Mouse (Mus musculus) lung, embryonic 15.5 days (tissue): Measurements from ENCODE around the gene Tpcn2. TPM values are rescaled to one million over a fixed set of nuclear protein-coding genes. Genes with fewer than 3 reads are reported as not detected.

Source experiments
- ATAC-seq: fragments of 200-750 bp; cut with Nextera tagmentation; 2 replicates; pipeline ENCODE4 v1.8.0; 2017; ENCODE audit warnings: moderate number of reproducible peaks, borderline replicate concordance; ENCODE audit not compliant: low FRiP score, low TSS enrichment; ENCODE audit errors: extremely low read depth
- H3K27ac ChIP-seq: fragments of 300-500 bp; sonication (generic); 2 replicates; pipeline ENCODE4 v1.5.1; 2015; ENCODE audit warnings: moderate library complexity, mild to moderate bottlenecking, inconsistent platforms
- H3K27me3 ChIP-seq: fragments of 300-500 bp; sonication (generic); 2 replicates; pipeline ENCODE4 v1.6.1; 2015; ENCODE audit warnings: inconsistent platforms
- H3K36me3 ChIP-seq: fragments of 300-500 bp; sonication (generic); 2 replicates; pipeline ENCODE4 v1.6.1; 2015; ENCODE audit warnings: inconsistent platforms
- H3K4me1 ChIP-seq: fragments of 300-500 bp; sonication (generic); 2 replicates; pipeline ENCODE4 v1.6.1; 2015; ENCODE audit warnings: inconsistent platforms
- H3K4me2 ChIP-seq: fragments of 300-500 bp; sonication (generic); 2 replicates; pipeline ENCODE4 v1.6.1; 2015; ENCODE audit warnings: inconsistent platforms, mild to moderate bottlenecking, moderate library complexity
- H3K4me3 ChIP-seq: fragments of 300-500 bp; sonication (generic); 2 replicates; pipeline ENCODE4 v1.5.1; 2015; ENCODE audit warnings: mild to moderate bottlenecking, inconsistent platforms
- H3K9ac ChIP-seq: fragments of 300-500 bp; sonication (generic); 2 replicates; pipeline ENCODE4 v1.6.1; 2015; ENCODE audit warnings: inconsistent platforms
- H3K9me3 ChIP-seq: fragments of 300-500 bp; sonication (generic); 2 replicates; pipeline ENCODE4 v1.6.1; 2016; ENCODE audit warnings: inconsistent platforms
- WGBS: fragments of 180-500 bp; shearing (Covaris S2); methylation state at CpG from one replicate; pipeline ENCODE4 v1.1.7; 2015; 5-methylcytosine and 5-hydroxymethylcytosine counted together
- polyA plus RNA-seq: library from polyadenylated mRNA; unstranded; fragments of >200 nt; fragmentation: Nextera tagmentation; extraction: Ambion mirVana; gene quantifications from 2 replicates; pipeline ENCODE4 v1.2.1, GENCODE M21; 2015

The Tpcn2 gene
- polyA plus RNA-seq, 1 experiment from 2014 or later: 10.9 TPM

DNA sequence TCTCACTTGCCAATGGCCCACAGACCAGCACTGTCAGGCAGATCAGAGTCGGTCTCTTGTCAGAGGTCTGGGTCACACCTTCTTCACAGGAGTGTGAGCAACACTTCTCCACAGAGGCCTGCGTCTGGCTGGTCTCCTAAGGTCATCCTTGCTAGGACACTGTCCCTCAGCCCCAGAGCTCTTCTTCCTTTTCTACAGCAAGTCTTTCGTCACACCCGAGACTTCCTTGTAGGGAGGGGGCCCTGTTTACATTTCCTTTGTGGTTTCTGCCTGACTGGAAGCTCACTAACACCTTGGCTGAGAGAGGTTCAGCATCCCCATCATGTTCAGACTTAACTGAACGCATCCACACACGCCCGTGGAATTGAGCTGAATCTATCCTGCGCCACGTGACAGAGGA, 19.6 kb downstream of the Tpcn2 start:
- Histone ChIP-seq H3K4me3 (no peak overlapping the region), H3K9ac (no peak overlapping the region), H3K9me3 (no peaks in the 10 kb centered on the region), H3K27me3 (no peaks in the 10 kb centered on the region), H3K4me1 (no peaks in the 10 kb centered on the region), H3K36me3 (peaks cover 22% of the 10 kb centered on the region), H3K4me2 (no peak overlapping the region), H3K27ac (no peak overlapping the region)
- ATAC-seq: no peak
- 52% methylated on average over 9 of the region's 9 CpGs for WGBS

DNA sequence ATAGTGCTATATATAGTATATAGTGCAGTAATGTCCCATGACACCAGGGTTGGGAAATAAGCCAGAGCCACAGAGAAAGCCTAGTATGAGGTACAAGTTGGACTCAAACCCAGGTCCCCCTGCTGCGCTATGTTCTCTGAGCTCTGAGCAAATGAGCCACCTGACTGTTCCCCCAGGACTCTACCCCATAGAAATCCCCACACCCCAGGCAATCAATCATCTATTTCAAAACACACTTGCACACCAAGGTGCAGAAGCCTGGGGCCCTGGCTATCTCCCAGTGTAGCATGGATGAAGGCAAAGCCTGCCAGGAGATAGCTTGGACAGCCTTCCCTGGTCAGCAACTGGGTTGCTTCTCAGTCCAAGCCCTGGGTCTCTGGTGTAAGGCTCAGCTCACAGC, 27.7 kb downstream of the Tpcn2 start:
- no peaks in the 10 kb centered on the region for H3K9me3 ChIP-seq
- H3K4me2 ChIP-seq: no peak overlapping the region
- no peak overlapping the region for H3K9ac ChIP-seq
- no peak overlapping the region for H3K4me3 ChIP-seq
- 92% methylated on average over 1 of the region's 1 CpGs for WGBS
- no peak overlapping the region for H3K27ac ChIP-seq
- no peak for ATAC-seq
- no peaks in the 10 kb centered on the region for H3K4me1 ChIP-seq
- H3K36me3 ChIP-seq: peaks cover 3% of the 10 kb centered on the region; the same call in 1 of the 2 replicates
- H3K27me3 ChIP-seq: no peaks in the 10 kb centered on the region

DNA sequence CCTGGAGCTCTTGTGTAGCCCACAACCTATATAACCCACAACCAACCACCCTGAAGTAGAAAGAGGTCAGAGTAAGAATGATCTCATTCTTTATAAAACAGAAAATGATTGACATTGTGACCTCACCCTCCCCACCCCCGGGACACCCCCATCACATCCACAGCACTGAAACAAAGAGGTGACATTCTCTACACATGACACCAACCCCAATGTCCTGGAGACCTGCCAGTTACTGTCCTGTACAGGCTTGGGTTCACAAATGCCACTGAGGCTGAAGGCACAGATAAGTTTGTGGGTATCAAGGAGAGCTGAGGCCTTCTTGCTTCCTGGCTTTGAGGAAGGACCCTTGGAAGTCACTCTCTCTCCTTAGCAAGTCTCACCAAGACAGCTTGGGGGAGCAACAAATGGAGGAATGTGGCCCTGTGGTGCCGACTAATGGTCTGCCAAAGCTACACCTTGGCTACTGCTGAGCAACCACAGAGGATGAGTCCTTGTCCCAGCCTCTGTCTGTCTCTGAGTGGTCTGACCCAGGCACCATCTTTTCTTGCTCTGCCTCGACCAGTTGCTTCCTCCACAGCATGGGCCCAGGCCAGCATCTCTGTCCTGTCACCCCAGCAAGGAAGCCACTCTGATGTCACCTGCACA, 29.7 kb downstream of the Tpcn2 start:
- Histone ChIP-seq H3K9ac (no peak overlapping the region), H3K4me3 (no peak overlapping the region), H3K36me3 (peaks cover 3% of the 10 kb centered on the region; the same call in 1 of the 2 replicates), H3K4me1 (no peaks in the 10 kb centered on the region), H3K27ac (no peak overlapping the region), H3K27me3 (no peaks in the 10 kb centered on the region), H3K4me2 (no peak overlapping the region), H3K9me3 (no peaks in the 10 kb centered on the region)
- WGBS: 41% methylated on average over 3 of the region's 3 CpGs
- no peak for ATAC-seq

DNA sequence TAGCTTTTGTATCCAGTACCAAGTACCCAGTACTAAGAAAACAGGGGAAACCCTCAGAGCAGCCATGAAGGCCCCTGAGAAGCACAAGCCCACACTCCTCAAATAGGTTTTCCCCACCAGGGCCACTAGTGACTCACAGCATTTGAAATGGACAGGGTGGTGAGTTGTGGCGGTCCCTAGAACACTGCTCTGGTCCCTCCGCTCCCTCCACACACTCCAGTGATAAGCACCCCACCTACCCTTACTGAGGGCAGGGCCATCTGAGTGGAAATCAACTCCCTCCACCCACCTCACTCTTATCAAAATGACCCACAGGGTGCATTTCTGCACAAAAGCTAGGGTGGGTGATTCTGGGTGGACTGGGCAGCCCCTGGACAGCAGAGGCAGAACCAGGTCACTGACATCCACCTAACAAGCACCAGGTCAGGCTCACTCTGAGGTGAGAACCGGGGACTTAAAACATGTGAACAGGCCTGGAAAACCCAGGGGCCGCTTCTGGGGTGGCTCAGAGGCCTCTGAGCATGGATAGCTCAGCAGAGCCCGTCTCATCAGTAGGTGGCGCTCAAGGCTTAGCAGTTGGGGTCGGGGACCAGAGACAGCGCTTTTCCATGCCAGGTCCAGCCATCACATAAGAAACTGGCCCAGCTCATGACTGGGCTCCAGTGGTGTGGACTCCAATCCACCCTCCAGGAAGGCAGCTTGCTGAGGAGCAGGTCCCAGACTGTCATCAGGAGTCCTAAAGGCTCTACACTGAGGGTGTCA, 30.9 kb downstream of the Tpcn2 start:
- Histone ChIP-seq H3K4me2 (no peak overlapping the region), H3K4me1 (no peaks in the 10 kb centered on the region), H3K27me3 (no peaks in the 10 kb centered on the region), H3K4me3 (no peak overlapping the region), H3K27ac (no peak overlapping the region), H3K36me3 (no peaks in the 10 kb centered on the region), H3K9me3 (no peaks in the 10 kb centered on the region), H3K9ac (no peak overlapping the region)
- ATAC-seq: peak; percentile 55; the same call in 1 of the 2 replicates
- 27% methylated on average over 8 of the region's 8 CpGs for WGBS

DNA sequence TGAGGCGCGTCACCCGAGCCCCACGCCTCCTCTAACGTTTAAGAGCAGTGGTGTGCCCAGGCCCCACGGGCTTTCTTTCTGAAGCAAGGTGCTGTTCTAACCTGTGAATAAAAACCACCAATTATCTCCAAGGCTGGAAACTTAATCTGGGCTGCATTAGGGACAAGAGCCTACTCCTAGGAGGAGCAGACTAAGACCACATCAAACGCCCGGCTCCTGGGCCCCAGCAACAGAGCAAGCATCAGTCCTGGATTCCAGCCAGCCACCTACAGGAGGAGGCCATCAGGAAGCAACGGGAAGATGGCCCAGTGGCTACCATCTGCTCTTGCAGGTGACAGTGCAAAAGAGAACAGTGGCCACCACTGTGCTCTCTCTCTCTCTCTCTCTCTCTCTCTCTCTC, 33.6 kb downstream of the Tpcn2 start:
- Histone ChIP-seq H3K4me1 (no peaks in the 10 kb centered on the region), H3K27ac (no peak overlapping the region), H3K4me2 (no peak overlapping the region), H3K9ac (no peak overlapping the region), H3K4me3 (no peak overlapping the region), H3K36me3 (no peaks in the 10 kb centered on the region), H3K9me3 (no peaks in the 10 kb centered on the region), H3K27me3 (no peaks in the 10 kb centered on the region)
- WGBS: 53% methylated on average over 9 of the region's 9 CpGs
- no peak for ATAC-seq

DNA sequence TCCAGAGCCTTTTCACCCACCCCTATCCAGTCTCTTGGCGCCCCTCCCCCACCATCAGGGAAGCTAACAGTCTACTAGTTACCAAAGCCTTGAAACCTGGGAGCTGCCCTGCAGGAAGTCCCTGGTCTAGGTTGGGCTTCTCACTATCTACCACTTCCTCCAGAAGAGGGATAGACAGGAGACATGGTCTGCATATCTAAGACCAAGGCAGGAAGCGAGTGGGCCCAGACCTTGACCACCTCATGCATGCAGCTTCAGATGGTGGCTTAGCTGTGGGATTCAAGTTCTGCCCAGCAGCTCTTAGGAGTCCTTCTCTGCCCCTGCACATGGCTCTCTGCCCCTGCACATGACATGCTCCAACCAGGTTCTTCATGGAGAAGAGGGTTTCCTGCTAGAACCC, 34.9 kb downstream of the Tpcn2 start:
- H3K27ac ChIP-seq: no peak overlapping the region
- H3K9ac ChIP-seq: no peak overlapping the region
- no peaks in the 10 kb centered on the region for H3K36me3 ChIP-seq
- no peak overlapping the region for H3K4me2 ChIP-seq
- 79% methylated on average over 2 of the region's 2 CpGs for WGBS
- no peaks in the 10 kb centered on the region for H3K27me3 ChIP-seq
- no peaks in the 10 kb centered on the region for H3K9me3 ChIP-seq
- no peaks in the 10 kb centered on the region for H3K4me1 ChIP-seq
- ATAC-seq: no peak
- H3K4me3 ChIP-seq: no peak overlapping the region

DNA sequence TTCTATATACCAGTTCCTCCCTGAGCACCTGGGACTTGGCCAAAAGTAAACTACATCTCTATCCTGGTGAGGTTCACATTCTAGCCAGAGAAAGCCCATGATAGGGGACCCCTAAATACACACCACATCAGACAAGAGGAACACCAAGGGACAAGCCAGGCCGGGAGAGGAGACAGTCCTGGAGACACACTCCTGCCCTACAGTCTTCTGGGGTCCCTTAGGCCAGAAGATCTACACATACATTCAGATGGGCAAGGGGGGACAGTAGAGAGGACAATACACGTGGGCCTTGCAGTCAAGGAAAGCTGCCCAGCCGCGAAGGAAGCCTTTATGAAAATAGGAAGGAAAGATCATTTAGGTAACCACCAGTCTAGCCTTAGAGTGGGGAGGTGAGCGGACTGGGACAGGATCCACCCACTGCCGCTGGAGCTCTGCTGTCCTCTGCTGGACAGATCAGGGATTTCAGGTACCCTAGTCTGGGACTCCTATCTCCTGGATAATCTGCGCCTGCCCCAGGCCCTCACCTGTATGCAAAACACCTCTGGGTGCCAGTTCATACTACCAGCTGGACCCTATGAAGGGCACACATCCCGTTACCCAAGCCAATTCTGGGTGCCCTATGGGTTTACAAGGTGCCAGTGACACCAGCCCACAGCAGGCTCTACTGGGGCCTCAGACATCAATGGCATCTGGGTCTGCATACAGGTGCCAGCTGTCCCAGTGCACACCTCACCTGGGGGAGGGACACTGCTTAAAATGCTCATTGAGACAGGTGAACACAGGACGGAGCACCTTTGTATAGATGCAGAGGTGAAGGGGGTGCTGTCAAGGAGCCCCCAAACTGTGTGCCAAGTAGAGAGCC, 40.7 kb downstream of the Tpcn2 start:
- no peak overlapping the region for H3K9ac ChIP-seq
- H3K4me1 ChIP-seq: peaks cover 21% of the 10 kb centered on the region
- no peaks in the 10 kb centered on the region for H3K9me3 ChIP-seq
- WGBS: 14% methylated on average over 9 of the region's 9 CpGs
- H3K27me3 ChIP-seq: no peaks in the 10 kb centered on the region
- no peak overlapping the region for H3K27ac ChIP-seq
- H3K4me3 ChIP-seq: no peak overlapping the region
- H3K36me3 ChIP-seq: no peaks in the 10 kb centered on the region
- ATAC-seq: peak; percentile 44
- H3K4me2 ChIP-seq: no peak overlapping the region

DNA sequence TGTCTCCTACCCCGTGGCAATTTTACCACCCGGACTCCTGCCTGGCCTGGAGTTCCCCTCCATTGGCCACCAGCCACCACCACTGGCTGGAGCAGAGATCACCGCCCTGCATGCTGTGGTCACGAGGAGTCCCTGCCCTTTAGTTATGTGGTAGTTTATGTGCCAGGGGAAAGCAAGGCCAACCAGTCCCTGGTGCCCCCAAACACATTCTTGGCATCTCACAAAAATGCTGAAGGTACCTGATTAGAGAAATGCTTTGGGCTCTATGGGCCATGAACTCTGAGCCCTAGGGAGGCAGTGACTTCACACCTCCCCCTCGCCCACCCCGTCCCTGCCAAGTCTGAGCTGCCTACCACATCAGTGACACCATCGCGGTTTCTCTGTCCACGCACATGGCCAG, 41.8 kb downstream of the Tpcn2 start:
- H3K9ac ChIP-seq: no peak overlapping the region
- no peak overlapping the region for H3K4me3 ChIP-seq
- H3K36me3 ChIP-seq: no peaks in the 10 kb centered on the region
- ATAC-seq: no peak
- no peak overlapping the region for H3K27ac ChIP-seq
- H3K4me1 ChIP-seq: peaks cover 21% of the 10 kb centered on the region
- H3K4me2 ChIP-seq: no peak overlapping the region
- 59% methylated on average over 9 of the region's 9 CpGs for WGBS
- H3K9me3 ChIP-seq: no peaks in the 10 kb centered on the region
- no peaks in the 10 kb centered on the region for H3K27me3 ChIP-seq

DNA sequence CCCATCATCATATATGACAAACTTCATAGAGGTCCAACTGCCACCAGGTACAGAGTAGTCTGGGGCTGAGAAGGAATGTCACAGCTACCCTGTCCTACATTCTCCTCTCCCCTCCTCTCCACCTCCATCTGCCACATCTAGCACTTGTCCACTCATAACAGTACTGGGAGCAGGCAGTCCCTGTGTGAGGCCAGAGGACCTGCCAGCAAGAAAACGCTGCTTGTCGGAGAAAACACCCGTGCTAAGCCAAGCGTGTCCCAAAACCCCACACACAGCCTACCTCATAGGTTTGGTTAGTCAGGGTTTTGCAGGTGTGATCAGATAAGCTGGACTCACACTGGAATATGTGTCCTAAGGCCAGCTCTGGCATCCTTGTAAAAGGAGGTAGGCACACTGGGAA, 42.9 kb downstream of the Tpcn2 start:
- Histone ChIP-seq H3K27me3 (no peaks in the 10 kb centered on the region), H3K9ac (no peak overlapping the region), H3K4me2 (no peak overlapping the region), H3K4me3 (no peak overlapping the region), H3K36me3 (no peaks in the 10 kb centered on the region), H3K4me1 (peaks cover 21% of the 10 kb centered on the region), H3K9me3 (no peaks in the 10 kb centered on the region), H3K27ac (no peak overlapping the region)
- no peak for ATAC-seq
- 76% methylated on average over 4 of the region's 4 CpGs for WGBS

DNA sequence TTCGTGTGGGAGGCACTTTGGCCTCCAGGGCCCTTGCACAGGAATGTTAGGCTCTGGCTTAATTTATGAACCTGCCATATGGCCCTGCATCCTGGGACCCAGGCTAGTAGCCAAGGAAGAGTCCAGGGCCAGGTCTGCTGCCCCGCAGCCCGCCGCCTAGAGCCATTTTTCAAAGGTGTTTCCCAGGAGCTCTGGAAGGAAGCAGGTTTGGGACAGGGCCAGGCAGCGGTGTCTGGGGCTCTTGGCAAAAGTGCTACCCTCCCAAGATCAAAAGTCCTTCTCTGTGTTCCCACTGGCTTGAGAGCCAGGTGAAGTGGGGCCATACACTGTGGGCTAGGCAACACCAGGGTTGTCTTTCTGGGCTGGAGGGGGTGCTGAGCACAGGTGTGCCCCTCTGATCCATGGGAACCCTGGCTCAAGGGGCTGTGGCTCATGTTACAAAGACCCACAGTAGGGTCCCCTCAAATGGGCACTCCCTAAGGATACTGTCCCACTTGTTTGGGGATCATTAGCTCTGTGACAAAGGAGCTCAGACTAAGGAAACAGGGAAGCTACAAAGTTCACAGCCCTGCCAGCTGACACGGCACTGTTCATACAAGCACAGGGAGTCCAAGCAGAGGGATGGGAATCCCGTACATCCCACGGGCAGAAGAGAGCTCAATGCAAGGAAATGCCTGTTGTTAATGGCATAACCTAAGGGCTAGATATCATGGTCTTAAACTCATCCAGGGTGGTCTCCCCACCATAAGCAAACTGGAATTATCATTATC, 43.9 kb downstream of the Tpcn2 start:
- ATAC-seq: peak; percentile 47; the same call in 1 of the 2 replicates
- WGBS: 45% methylated on average over 8 of the region's 8 CpGs
- Histone ChIP-seq H3K9me3 (no peaks in the 10 kb centered on the region), H3K27ac (no peak overlapping the region), H3K9ac (no peak overlapping the region), H3K4me3 (no peak overlapping the region), H3K36me3 (no peaks in the 10 kb centered on the region), H3K4me1 (peaks cover 21% of the 10 kb centered on the region), H3K27me3 (no peaks in the 10 kb centered on the region), H3K4me2 (no peak overlapping the region)

DNA sequence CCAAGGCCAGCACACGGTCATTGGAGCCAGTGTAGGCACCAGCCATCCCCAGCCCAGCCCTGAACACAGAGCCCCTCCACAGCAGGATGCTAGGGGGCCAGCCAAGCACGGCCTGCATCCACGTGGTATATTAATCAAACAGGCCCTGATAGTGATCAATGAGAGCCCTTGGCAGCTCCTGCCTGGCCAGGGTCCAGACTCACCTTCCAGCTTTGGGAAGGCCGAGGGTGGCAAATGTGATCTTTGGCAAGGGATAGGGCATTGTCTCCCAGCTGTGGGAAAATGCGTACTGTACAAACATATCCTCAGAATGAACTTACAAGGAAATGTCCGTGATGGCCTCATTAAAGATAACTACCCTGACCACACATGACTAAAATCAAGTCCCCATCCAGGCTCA, 44.7 kb downstream of the Tpcn2 start:
- 29% methylated on average over 6 of the region's 6 CpGs for WGBS
- ATAC-seq: no peak
- H3K4me2 ChIP-seq: no peak overlapping the region
- no peaks in the 10 kb centered on the region for H3K36me3 ChIP-seq
- no peaks in the 10 kb centered on the region for H3K27me3 ChIP-seq
- peaks cover 21% of the 10 kb centered on the region for H3K4me1 ChIP-seq
- H3K9ac ChIP-seq: 0 out of 2 replicates have a peak overlapping the region, but pooled peaks have one; percentile 16
- H3K27ac ChIP-seq: no peak overlapping the region
- H3K9me3 ChIP-seq: no peaks in the 10 kb centered on the region
- H3K4me3 ChIP-seq: no peak overlapping the region
